Mouse (Mus musculus) lung, adult 18-20 months (tissue): Measurements from ENCODE around the gene Mga.

Source experiments
- DNase-seq, 2 experiments: peaks; one replicate each; pipeline ENCODE4 v3.0.0; 2022; ENCODE audit warnings: mixed read lengths in 2 of 2

The Mga gene

DNA sequence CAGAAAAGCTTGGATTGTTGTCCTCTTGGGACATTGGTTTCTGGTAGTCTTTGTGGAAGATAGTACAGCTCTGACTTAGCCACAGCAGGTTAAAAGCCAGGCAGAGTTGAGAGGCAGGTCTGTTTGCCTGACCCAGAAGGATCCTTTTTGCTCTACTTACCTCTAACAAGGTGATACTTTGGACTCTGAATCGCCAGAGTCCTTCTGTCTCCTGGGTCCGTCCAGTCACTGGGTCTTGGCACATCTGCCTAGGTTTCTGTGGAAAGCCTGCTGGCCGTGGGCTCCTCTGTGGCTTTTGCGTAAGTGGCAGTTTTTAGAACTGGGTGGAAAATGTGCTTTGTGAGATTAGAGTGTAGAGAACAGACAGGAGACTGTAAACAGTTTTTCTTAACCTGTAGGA is 91.9 kb downstream of the Mga start:
- DNase-seq = no peak

GRCm38 (mm10) chr2:119990881-119991280 is 93.9 kb downstream of the Mga start:
- DNase-seq = no peak

GRCm38 (mm10) chr2:119992349-119992748 is 95.3 kb downstream of the Mga start:
- DNase-seq = no peak

DNA sequence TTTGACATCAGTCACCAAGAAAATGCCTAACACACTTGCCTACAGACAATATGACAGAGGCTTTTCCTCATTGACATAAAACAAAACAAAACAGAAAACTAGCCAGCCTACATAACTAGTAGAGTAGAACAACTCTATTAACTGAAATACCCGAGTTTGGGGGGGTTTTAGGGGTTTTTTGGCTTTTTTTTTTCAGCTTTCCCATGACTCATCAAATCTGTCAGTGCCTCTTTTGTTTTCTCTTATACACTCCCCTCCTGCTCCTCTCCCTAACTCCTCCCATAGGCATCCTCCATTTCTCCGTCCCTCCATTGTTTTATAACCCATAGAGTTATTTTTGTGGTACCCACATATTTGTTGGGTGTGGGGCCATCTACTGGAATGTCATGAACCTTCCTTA is 96.5 kb downstream of the Mga start:
- DNase-seq = no peak

DNA sequence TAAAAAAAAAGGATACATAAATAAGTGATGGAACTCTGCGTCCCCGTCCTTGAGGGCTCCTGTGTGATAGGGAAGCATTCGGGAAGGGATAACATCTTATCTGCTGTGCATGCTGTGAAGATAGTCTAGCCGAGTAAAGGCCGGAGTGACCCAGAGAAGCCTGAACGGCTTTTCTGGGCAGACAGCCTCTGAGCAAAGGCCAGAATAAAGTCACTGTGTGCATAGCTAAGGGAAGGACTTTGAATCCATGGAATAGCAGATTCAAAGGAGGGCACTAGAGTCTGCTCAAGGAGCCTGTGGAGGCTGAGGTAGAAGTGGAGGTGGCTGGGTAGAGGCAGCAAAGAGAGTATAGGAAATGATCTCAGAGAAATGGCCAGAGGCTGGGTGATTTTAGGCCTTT is 97.8 kb downstream of the Mga start:
- no peak for DNase-seq

DNA sequence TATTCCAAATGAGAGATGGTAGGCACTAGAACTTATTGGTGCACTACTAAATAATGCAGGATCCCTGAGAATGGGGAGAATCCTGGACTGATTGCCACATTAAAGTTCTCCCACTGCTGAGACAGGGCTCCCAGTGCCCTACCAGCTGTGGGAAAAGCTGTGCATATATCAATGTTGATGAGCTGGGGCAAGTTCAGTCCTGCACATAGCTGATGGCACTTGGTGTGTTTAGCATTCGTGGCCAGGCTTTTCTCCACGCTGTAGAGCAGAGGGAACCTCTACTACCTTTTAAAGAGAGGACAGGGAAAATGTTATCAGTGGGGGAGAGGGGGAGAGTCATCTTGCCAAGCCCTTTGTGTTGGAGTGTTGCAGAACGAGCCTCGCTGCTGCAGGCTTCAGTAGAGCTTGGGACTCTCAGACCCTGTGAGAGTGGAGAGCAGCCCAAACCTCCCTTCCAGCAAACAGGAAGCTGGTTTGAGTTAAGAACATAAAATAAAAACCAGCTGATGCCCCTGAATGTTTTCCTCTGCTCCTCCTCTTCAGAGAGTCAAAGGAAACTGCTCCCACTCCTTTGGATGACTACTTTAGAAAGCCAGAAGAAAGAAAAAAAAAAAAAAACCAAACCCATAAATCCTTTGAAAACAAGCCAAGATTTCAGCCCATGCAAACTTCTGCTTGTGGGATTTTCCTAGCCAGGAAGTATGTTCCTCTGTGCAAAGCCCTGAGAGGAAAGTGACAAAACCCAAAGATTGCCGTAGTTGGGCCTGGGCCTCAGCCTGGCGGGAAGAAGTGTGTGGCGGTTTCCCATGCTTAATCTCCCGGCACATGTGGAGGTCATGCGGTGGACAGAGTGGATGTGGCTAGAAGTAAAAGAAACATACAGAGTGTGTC is 98.6 kb downstream of the Mga start:
- peak in 1 of 2 experiments; percentile 26 for DNase-seq

DNA sequence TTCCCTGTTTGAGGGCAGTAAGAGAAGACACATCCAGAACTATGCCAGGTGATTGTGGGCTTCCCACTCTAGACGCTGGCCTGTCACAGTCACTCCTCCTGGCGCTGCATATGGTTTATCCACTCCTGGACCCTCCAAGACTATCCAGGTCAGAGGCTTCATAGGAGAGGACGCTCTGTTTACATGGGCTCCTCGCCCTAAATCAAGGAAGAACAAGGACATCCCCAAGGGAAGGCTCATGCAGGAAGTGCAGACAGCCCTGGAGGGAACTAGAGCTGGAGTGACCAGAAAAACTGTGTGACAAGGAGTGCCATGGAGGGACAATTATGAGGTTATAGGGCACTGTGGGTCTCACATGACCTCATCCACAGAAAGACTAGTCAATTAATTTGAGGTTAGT is 100.3 kb downstream of the Mga start:
- no peak for DNase-seq

DNA sequence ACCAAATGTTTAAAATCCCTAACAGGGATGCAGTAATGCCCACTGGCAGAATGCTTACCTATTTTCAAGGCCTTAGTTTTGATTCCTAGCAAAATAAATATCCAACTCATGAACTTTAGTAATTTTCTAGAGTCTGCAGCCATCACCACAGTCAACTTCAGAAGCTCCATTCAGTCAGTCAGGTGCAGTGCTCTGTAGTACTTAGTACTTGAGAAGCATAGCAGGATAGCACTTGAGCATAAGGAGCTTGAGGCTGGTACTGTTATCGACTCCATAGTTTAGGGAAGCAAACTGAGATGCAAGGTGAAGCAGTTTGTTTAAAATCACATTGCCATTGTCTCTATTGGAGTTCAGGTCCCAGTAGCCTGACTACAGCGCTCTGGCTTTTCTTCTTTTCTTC is 102.7 kb downstream of the Mga start:
- no peak for DNase-seq

DNA sequence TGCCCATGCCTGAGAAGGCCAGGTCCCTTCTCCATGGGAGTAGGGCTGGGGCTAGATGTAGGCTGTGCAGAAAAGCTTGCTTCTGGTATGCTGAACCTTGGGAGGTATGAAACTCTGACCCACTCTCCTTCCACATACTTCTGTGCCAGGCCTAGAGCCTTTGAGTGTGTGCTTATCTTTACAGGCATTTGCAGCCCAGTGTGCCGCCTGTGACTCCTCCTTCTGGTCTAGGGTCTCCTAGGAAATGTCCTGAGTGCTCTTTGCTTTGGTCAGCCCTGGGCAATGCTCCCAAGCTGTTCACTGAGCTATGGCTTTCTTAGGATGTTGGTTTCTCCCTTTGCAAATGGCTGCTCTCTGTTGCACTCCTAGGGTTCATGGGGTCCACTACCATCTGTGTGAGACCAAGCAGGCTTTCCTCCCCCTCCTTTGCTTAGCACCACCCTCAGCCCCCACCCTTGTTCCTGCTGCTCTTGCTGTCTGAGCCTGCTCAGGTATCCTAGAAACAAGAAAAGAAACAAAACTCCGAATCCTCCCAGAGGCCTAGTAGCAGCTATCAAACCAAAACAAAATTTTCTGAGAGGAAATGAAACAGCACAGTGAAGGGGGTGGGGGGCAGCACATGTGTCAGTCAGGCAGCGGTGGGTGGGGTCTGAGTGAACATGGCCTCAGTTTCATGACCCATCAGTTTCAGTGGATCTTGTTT is 104.0 kb downstream of the Mga start:
- DNase-seq = peak; percentile 75 to 82

DNA sequence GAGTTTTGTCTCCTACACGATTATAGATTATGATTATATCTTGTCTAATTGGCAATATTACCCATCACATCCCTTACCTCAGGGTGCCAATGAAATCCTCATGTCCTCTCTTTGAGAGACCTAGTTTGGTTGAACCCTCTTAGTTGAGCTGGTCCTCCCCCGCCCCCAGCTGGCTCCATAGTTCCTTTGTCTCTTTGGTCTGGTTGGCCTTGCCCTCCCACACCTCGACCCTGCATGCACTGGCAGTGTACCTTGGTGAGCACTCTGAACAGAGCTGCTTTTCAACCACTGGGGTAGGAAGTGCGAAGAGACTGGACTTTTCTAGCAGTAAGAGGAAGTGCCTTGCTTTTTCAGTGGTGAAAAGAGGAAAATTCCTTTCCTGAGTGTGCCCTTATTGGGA is 104.9 kb downstream of the Mga start:
- no peak for DNase-seq

GRCm38 (mm10) chr2:120003970-120004369 is 106.9 kb downstream of the Mga start:
- no peak for DNase-seq

DNA sequence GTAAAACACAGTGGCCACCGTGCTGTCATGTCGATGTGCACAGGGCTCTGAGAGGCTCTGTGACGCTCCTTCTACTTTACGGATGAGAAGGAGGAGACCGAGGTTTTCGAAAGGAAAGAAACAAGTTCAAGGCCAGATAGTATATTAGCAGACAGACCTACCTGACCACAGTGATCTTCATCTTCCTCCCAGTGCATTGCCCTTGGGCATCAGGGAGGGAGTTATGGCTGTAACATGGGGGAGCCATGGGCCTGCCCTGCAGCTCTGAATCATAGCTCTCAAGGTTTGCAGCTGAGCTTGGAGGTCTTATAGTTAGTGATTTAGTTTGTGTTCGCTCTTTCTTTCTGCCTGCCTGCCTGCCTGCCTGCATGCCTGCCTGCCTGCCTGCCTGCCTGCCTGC is 109.7 kb downstream of the Mga start:
- no peak for DNase-seq

DNA sequence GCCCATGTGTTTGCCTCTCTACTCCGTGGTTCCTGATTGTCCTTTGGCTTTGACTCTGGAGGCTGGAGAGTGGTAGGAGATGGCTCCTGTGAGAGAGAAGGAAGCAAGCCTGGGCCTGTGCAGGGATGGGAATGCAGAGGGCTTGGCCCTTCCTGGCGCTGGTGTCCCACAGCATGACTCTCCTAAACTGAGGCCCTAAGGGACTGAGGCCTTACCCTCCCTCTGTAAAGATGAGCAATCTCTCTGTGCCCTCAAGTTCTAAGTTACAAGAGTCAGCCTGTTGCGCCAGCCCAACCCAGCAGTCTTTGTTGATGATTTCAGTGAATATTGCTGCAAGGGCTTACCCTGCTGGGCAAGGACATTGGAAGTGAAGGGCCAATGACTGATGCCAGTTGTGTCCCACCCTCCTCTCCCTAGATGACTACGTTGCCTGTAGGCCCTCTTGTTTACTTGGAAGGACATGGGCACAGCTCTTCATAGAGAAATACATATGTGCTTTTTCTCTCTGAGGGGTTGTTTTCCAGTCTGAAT is 110.7 kb downstream of the Mga start:
- DNase-seq = no peak

- peak; percentile 20 to 33 for DNase-seq
Observed at GRCm38 (mm10) chr2:120008672-120009071, 111.6 kb downstream of the Mga start.

- peak; percentile 52 to 66 for DNase-seq
Observed at GRCm38 (mm10) chr2:120011462-120012200, 114.6 kb downstream of the Mga start.

- DNase-seq = no peak
Observed at GRCm38 (mm10) chr2:120012924-120013323, 115.9 kb downstream of the Mga start.

GRCm38 (mm10) chr2:120013831-120014486 is 116.9 kb downstream of the Mga start:
- no peak for DNase-seq

GRCm38 (mm10) chr2:120015882-120016281 is 118.9 kb downstream of the Mga start:
- no peak for DNase-seq

GRCm38 (mm10) chr2:120017599-120017998 is 120.6 kb downstream of the Mga start:
- DNase-seq = no peak
